Mouse (Mus musculus): ENCODE measurements around the gene Zfp809.
"Not testable (repeated sequence)": the region's sequence is repeated elsewhere in the genome, so short reads cannot be mapped to it uniquely, and the experiment has no call there.

The Zfp809 gene

GRCm38 (mm10) chr9:22225581-22226388 lies at the start of gene Zfp809:
TSS of gene Zfp809 (plus strand) at chr9:22225714.
- peak; percentile 100 for DNase-seq

- peak; percentile 20 for DNase-seq
These were observed 37.4 kb upstream of the Zfp809 start, which contains the start of gene Zfp872 for GRCm38 (mm10) chr9:22188025-22188611. TSS of gene Zfp872 (plus strand) at chr9:22188090.

GRCm38 (mm10) chr9:22196412-22196811 lies 29.1 kb upstream of the Zfp809 start:
- DNase-seq, result no peak

GRCm38 (mm10) chr9:22213785-22214194 lies 11.7 kb upstream of the Zfp809 start:
- DNase-seq, result no peak

DNA sequence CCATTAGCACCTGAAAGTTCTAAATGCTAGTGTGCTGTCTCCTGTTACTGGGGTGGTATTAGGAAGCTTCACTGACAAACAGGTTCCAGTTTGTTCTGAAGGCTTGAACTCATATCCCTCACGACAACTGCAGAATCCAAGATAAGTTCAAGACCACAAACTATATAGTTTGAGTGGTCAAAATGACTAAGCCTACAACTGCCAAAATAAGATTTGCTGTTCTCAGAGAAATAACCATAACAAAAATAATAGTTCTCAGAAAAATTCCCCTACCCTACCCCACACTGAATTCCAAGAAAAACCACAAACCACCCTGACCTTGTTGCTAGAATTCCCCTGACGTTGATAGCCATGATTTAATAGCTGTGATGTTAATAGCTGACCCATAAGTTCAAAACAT lies 11.0 kb upstream of the Zfp809 start:
- DNase-seq, result no peak

- DNase-seq, result no peak
These were observed 8.8 kb upstream of the Zfp809 start for GRCm38 (mm10) chr9:22216705-22217104.

DNA sequence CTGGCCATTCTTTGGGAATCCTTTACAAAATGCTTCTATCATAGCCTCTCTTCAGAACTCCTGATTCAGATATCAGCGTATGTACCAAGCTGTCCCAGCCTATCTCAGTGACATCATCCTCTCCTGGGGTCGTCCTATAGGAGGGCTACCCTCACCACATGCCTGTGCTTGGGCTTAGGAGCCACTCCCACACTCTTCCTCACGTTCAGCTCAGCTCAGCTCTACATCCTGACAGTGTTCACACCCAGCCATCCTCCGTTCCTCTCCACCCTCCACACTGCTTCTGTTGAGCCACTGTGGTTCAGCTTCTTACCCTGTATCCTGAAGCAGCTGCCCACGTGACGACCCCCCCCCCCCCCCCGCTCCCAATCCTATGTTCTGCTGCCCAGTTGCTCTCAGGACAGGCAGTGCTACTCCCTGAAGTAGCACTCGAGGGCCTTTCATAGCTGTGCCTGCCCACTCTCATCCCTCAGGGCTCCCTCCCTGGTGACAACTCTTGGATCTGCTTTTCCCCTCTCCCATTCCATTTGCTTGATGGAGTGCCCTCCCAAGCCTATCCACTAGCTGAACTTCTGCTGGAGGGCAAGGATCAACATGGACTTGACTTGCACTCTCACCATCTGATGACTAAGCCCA lies 7.5 kb upstream of the Zfp809 start:
- DNase-seq, result no peak

DNA sequence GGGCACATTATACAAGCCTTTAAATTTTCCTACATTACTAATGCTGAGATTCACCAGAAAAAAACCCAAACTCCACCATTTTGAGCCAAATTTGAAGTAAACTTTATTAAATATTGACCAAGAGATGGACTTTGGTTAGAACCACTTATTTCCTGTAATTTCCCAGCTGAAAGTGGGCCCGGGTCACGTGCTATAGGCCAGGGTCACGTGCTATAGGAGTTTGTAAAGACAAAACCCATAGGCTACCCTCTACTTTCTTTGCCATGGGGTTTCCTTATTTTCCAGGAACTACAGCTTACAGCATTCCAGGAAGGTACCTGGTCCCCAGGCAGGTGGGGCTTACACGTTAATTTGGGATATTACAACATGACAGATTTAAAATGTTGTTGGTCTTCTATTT lies 1.4 kb upstream of the Zfp809 start:
- no peak for DNase-seq

- DNase-seq, result peak; percentile 21
These were observed 694 bp upstream of the Zfp809 start for GRCm38 (mm10) chr9:22224536-22225503.

DNA sequence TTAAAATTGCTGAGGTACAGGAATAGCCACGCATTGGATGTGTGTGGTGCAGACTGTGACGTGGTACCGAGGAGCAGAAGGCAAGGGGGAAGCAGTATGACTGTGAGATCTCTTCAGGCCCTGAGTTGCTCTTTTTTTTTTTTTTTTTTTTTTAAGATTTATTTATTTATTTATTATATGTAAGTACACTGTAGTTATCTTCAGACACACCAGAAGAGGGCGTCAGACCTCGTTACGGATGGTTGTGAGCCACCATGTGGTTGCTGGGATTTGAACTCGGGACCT lies 817 bp downstream of the Zfp809 start:
- not testable (repeated sequence) for DNase-seq

DNA sequence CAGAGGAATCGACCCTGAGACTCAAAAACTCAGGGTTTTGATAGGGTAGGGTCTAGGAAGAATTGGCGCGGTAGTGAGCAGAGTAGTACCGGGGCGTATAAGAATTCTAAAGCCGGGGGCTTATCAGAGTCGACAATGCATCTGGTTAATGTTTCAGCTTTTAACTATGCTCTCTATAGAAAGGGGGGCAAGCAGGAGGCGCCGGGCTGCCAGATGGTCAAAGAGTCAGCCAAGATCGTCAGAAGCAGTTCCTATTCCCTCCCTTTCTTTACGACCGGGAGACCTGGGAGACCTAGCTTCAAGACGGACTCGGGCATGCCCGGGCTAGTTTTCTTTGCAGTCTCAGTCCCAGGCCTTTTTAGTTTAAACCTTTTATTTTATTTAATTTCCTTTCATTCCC lies 1.3 kb downstream of the Zfp809 start:
- peak; percentile 59 for DNase-seq

DNA sequence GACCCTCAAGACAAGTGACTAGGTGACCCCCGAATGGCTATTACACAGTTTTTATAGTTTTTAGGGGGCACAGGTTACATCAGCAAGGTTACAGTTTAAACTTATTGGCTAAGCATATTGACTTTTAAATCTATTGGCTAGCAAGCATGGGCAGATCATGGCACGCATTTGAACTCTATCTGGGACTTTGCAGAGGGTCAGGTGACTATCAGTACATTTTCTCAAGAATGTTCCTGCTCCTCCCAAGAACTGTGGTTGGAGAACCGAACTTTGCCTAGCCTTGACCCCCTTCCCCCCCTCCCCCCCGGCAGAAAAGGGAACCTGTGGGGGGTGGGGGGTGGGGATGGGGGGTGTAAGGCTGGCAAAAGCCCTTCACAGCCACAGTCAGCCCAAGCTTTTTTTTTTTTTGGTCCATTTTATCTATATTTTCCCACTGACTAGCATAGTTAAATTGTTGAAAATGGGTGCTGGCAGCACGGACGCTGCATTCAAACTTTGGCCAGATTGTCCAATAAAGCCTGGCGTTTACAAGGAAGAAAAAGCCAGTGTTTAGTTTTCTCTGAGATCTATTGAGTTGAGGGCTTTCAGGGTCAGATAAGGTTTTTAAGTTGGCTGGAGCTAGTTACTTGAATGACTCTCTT lies 4.0 kb downstream of the Zfp809 start:
- no peak for DNase-seq

DNA sequence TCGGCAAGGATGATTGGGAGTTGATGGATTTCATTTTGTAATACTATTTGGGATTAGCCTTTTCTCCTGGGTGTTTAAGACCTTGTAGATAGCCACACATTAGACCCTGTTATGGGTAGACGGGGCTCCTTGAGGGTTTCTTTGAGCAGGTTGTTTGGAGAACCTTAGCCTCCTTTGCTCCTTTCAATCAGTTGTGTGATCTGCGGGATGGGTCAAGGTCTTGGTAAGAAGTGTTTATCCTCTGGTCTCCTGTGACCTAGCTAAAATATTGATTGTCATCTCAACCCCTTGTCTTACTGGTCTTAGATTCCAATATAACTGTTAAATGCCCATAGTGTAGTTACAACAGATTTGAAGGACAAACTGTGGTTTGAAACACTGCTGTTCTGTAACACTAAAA lies 4.5 kb downstream of the Zfp809 start:
- DNase-seq, result no peak

- DNase-seq, result no peak
These were observed 5.0 kb downstream of the Zfp809 start for GRCm38 (mm10) chr9:22230556-22230955.

DNA sequence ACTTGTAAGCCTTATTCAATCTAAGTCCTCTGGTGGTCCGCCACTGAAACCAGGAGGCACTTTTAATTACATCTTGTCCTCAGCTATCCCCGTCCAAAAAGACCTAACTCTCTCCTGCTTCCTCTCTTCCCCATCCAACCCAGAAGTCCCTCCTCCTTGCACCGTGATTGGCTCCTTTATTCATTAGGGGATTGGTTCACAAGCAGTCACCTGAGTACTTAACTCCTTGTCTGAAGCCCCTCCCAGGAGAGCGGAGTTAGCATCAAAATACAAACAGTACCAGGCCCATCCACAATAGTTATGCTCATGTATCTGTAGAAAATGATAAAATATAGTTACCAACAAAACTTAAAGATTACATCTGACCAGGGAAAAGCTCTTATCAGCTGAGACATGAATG lies 14.5 kb downstream of the Zfp809 start:
- DNase-seq, result no peak

DNA sequence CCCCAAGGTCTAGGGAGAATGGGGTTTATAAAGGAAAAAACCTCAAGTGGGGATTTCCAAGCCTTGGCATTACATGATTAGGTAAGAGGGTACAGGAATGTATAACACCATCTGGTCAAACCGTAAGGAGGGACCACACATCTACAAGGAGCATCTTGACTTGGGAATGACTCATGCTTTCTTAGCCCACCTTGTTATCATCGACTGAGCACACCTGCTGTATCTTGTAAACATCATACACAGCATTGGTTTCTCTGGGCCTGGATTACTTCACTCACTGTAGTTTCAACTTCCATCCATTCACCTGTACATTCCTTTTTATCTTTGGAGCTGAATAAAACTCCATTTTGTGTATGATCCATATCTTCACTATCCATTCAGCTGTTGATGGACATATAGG lies 18.7 kb downstream of the Zfp809 start:
- DNase-seq, result no peak

GRCm38 (mm10) chr9:22256579-22256978 lies 31.1 kb downstream of the Zfp809 start:
- no peak for DNase-seq

GRCm38 (mm10) chr9:22258784-22259183 lies 33.3 kb downstream of the Zfp809 start:
- no peak for DNase-seq

- peak; percentile 63 for DNase-seq
These were observed 33.9 kb downstream of the Zfp809 start, which contains the start of gene Zfp599 for GRCm38 (mm10) chr9:22259184-22260091. TSS of gene Zfp599 (minus strand) at chr9:22259895.

GRCm38 (mm10) chr9:22260092-22260422 lies 34.5 kb downstream of the Zfp809 start:
- no peak for DNase-seq

DNA sequence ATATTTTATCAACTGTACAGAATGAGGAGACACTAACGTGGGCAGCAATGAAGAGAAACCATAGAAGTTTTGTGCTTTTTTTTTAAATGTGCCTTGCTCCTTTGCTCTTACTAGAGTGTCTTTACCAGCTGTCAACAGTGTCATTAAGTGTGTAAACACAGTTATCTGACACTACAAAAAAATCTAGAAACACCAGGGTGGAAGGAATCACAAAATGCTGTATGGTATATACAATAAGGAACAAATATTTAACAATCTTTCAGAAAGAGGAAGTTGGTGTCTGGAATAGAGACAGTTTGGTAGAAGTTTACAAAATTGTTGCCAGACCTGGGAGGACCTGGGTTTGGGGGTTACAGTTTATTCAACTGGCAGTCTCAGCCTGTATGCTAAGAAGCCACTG lies 36.1 kb downstream of the Zfp809 start:
- no peak for DNase-seq

DNA sequence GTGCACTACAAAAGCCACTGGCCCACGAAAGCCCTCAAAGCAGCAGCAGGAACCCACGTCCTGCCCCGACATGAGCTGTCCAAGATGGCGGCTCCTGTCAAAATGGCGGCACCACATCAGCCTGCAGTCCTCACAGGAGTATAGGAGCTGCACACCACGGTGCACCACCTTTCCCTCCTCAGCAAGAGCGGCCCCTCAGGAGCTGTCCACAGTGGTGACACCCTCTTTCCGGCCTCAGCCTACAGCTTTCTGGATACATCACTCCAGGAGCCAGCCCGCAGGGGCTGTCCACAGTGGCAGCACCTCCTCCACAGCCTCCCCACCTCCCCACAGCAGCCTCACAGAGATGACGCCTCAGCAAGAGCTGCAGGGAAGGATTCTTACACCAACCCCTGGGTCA lies 37.1 kb downstream of the Zfp809 start:
- no peak for DNase-seq

Data from kidney, adult 18-20 months (tissue).